Comparison of ENCODE assay signal across 27 mouse cellular contexts in the genomic region with DNA sequence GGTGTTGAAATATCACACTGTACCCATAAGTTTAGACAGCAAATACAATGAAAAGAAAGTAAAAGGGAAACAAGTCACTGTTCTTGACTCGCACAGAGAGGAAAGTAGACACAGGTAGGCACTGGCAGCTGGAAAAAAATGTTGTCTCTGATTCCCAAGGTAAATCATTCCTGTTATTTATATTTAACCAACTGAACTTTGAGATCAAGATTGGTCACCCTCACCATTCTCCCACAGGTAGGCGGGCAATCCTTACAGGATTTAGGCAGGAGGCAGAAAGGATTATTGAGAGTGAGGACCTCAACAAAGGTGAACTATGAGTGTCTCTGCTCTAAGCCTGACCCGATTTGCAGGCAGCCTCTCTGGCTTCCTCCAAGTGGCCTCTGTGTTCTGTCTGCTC. TPM values are rescaled to one million over a fixed set of nuclear protein-coding genes. Genes with fewer than 3 reads are reported as not detected.
A peak's percentile ranks its signal among the peaks of the same experiment; 100 is the strongest.
DNase-seq lines count a peak whose midpoint lies in the region; ATAC-seq and TF ChIP-seq lines count a peak whose summit lies in the region.
"Had no signal": no experiment of that assay in that cellular context is flagged by ENCODE, and none has a peak within 500 bp of the region (broad histone marks: within the 10 kb centered on the region; RNA-seq: fewer than 3 reads in every experiment).

A gene (plus strand): TSS at position 249 of the 400 bp plus-strand sequence.

- no peaks in the 10 kb centered on the region for H3K9me3 ChIP-seq in liver, embryonic 12.5 days (replicated peaks)
- no peaks in the 10 kb centered on the region for H3K9me3 ChIP-seq in kidney, embryonic 14.5 days (ENCODE audit: control insufficient read depth, low read length)
- H3K9me3 ChIP-seq in forebrain, embryonic 10.5 days: no peaks in the 10 kb centered on the region
- H3K9me3 ChIP-seq: embryonic facial prominence, embryonic 13.5 days; forebrain, embryonic 13.5 days; heart, embryonic 10.5 days; hindbrain, embryonic 13.5 days had no signal

- no peaks in the 10 kb centered on the region for H3K27me3 ChIP-seq in liver, adult 2 months (ENCODE audit: control insufficient read depth, insufficient read depth, low read length)
- no peaks in the 10 kb centered on the region for H3K27me3 ChIP-seq in liver, embryonic 12.5 days (replicated peaks)
- no peaks in the 10 kb centered on the region for H3K27me3 ChIP-seq in kidney, embryonic 14.5 days (ENCODE audit: control insufficient read depth, insufficient read depth, low read length)
- no peaks in the 10 kb centered on the region for H3K27me3 ChIP-seq in forebrain, embryonic 10.5 days (ENCODE audit: poor library complexity, severe bottlenecking)
- H3K27me3 ChIP-seq: embryonic facial prominence, embryonic 13.5 days; forebrain, embryonic 13.5 days; hindbrain, embryonic 13.5 days had no signal

- no peak for TF ChIP-seq POLR2A in liver, adult 2 months (IDR thresholded peaks at IDR 0.05; ENCODE audit: extremely low read depth, insufficient read depth, low read length)

- 30% methylated on average over 3 of the region's 3 CpGs for WGBS in liver, adult 2 months
- 74% methylated on average over 3 of the region's 3 CpGs for WGBS in liver, embryonic 12.5 days (ENCODE audit: insufficient replicate concordance)
- WGBS in kidney, embryonic 14.5 days: 83% methylated on average over 3 of the region's 3 CpGs
- 84% methylated on average over 3 of the region's 3 CpGs for WGBS in forebrain, embryonic 10.5 days

- peaks cover 5% of the 10 kb centered on the region for H3K4me1 ChIP-seq in liver, adult 2 months (ENCODE audit: control insufficient read depth, insufficient read depth, low read length)
- H3K4me1 ChIP-seq in liver, embryonic 12.5 days: no peaks in the 10 kb centered on the region
- no peaks in the 10 kb centered on the region for H3K4me1 ChIP-seq in kidney, embryonic 14.5 days (ENCODE audit: control insufficient read depth, insufficient read depth, low read length)
- no peaks in the 10 kb centered on the region for H3K4me1 ChIP-seq in forebrain, embryonic 10.5 days
- H3K4me1 ChIP-seq: embryonic facial prominence, embryonic 13.5 days; forebrain, embryonic 13.5 days; heart, embryonic 10.5 days; hindbrain, embryonic 13.5 days had no signal

- no peak for ATAC-seq in liver, embryonic 12.5 days
- ATAC-seq in kidney, embryonic 14.5 days (ENCODE audit: low FRiP score, low TSS enrichment): no peak
- ATAC-seq: activated CD4-positive, CD25-positive, alpha-beta regulatory T cell, adult 4 months; forebrain, embryonic 13.5 days; forebrain, postnatal 0 days had no signal

- DNase-seq in liver, adult 2 months (ENCODE audit: extremely low read depth, low read depth, low spot score): peak; percentile 53
- peak; percentile 28 for DNase-seq in kidney, postnatal 10 days
- DNase-seq in T-cell, adult 2 months (ENCODE audit: low spot score): no peak
- no peak for DNase-seq in embryo, embryonic 10 days (ENCODE audit: low spot score)
- DNase-seq in forebrain, embryonic 10.5 days (ENCODE audit: extremely low spot score, low spot score): no peak
- DNase-seq: adrenal gland, postnatal 14 days; cerebellum, adult 11-12 months; cerebellum, adult 9-10 months; cerebellum, postnatal 25 days; forebrain, postnatal 0 days; gastrocnemius, adult 2 months; gastrocnemius, postnatal 36 days; heart, adult 18-20 months; heart, postnatal 10 days had no signal

- no peak within 1 kb of the TSS for H3K4me2 ChIP-seq in liver, embryonic 12.5 days
- no peak within 1 kb of the TSS for H3K4me2 ChIP-seq in kidney, embryonic 14.5 days (replicated peaks; ENCODE audit: low read depth, low read length)
- H3K4me2 ChIP-seq: embryonic facial prominence, embryonic 13.5 days; forebrain, embryonic 13.5 days; hindbrain, embryonic 13.5 days had no signal

- no peaks in the 10 kb centered on the region for H3K79me2 ChIP-seq in liver, adult 2 months (ENCODE audit: control insufficient read depth, insufficient read depth, low read length)

- H3K27ac ChIP-seq in liver, adult 2 months (replicated peaks; ENCODE audit: insufficient read depth, low read depth, low read length): peak within 1 kb of the TSS; percentile 72; the same call in 1 of the 2 replicates
- no peak within 1 kb of the TSS for H3K27ac ChIP-seq in liver, embryonic 12.5 days
- no peak within 1 kb of the TSS for H3K27ac ChIP-seq in kidney, embryonic 14.5 days (ENCODE audit: low read depth, low read length)
- no peak within 1 kb of the TSS for H3K27ac ChIP-seq in forebrain, embryonic 10.5 days
- H3K27ac ChIP-seq: embryonic facial prominence, embryonic 13.5 days; forebrain, embryonic 13.5 days; gastrocnemius, adult 2 months; heart, embryonic 10.5 days; hindbrain, embryonic 13.5 days had no signal

- no peaks in the 10 kb centered on the region for H3K36me3 ChIP-seq in liver, adult 2 months (ENCODE audit: control insufficient read depth, insufficient read depth, low read length)
- no peaks in the 10 kb centered on the region for H3K36me3 ChIP-seq in liver, embryonic 12.5 days
- no peaks in the 10 kb centered on the region for H3K36me3 ChIP-seq in kidney, embryonic 14.5 days (ENCODE audit: control insufficient read depth, insufficient read depth, low read length)
- no peaks in the 10 kb centered on the region for H3K36me3 ChIP-seq in forebrain, embryonic 10.5 days (replicated peaks)
- H3K36me3 ChIP-seq: embryonic facial prominence, embryonic 13.5 days; heart, embryonic 10.5 days; hindbrain, embryonic 13.5 days had no signal

- no peak within 1 kb of the TSS for H3K9ac ChIP-seq in liver, adult 2 months (ENCODE audit: low read depth, low read length)
- no peak within 1 kb of the TSS for H3K9ac ChIP-seq in liver, embryonic 12.5 days
- H3K9ac ChIP-seq in kidney, embryonic 14.5 days (ENCODE audit: low read depth, low read length): no peak within 1 kb of the TSS
- H3K9ac ChIP-seq: embryonic facial prominence, embryonic 13.5 days; forebrain, embryonic 13.5 days; forebrain, postnatal 0 days; hindbrain, embryonic 13.5 days had no signal

- TF ChIP-seq CTCF in liver, adult 2 months (IDR thresholded peaks at IDR 0.05; ENCODE audit: low read depth, low read length): no peak

- H3K4me3 ChIP-seq in liver, adult 2 months (ENCODE audit: insufficient read depth, low read depth, low read length): no peak within 1 kb of the TSS
- no peak within 1 kb of the TSS for H3K4me3 ChIP-seq in liver, embryonic 12.5 days
- no peak within 1 kb of the TSS for H3K4me3 ChIP-seq in kidney, embryonic 14.5 days (ENCODE audit: low read length)
- no peak within 1 kb of the TSS for H3K4me3 ChIP-seq in forebrain, embryonic 10.5 days
- H3K4me3 ChIP-seq: embryonic facial prominence, embryonic 13.5 days; forebrain, embryonic 13.5 days; gastrocnemius, adult 2 months; heart, embryonic 10.5 days; hindbrain, embryonic 13.5 days had no signal

RNA-seq across cellular contexts. Expression of the gene that starts here (rescaled TPM):
- total RNA-seq in liver, adult 2 months (2014; rRNA removed): 8.3 and 19.2 TPM in 2 replicates
- polyA plus RNA-seq in liver, adult 2 months (2012; rRNA removed): 7.3 and 8.5 TPM in 2 replicates
- not detected in 2 replicates for polyA plus RNA-seq in liver, embryonic 12.5 days (2016; fragmentation: Nextera tagmentation; extraction: Ambion mirVana)
- polyA plus RNA-seq in kidney, embryonic 14.5 days (2014; fragmentation: Nextera tagmentation; extraction: Ambion mirVana): 5.4 and 19.8 TPM in 2 replicates
- polyA plus RNA-seq in forebrain, embryonic 10.5 days (2016; fragmentation: Nextera tagmentation; extraction: Ambion mirVana): not detected in 2 replicates
- total RNA-seq: adrenal gland, adult 18-20 months; forebrain, postnatal 0 days; gastrocnemius, adult 2 months; gastrocnemius, postnatal 36 days; heart, adult 18-20 months; heart, postnatal 10 days; hematopoietic stem cell, adult 5-6 weeks; MEL had no signal
- polyA plus RNA-seq: activated CD4-positive, CD25-positive, alpha-beta regulatory T cell, adult 4 months; C2C12; cortical plate, adult 2 months; embryonic facial prominence, embryonic 13.5 days; forebrain, embryonic 13.5 days; forebrain, postnatal 0 days; heart, embryonic 10.5 days; heart, embryonic 14.5 days; hindbrain, embryonic 13.5 days had no signal

Comparison
In these comparisons a context has a peak if more than half of its experiments do, and no peak if none do; other contexts are left out.
1. DNase-seq: peak in liver, adult 2 months (single experiment) and kidney, postnatal 10 days (single experiment); none in T-cell, adult 2 months (single experiment), embryo, embryonic 10 days (single experiment) and forebrain, embryonic 10.5 days (single experiment).